Mouse (Mus musculus) spleen, adult 2 months (tissue): Measurements from ENCODE around the gene Pkn3. TPM values are rescaled to one million over a fixed set of nuclear protein-coding genes. Genes with fewer than 3 reads are reported as not detected.
A peak's percentile ranks its signal among the peaks of the same experiment; 100 is the strongest.

Experiments used
- DNase-seq, 2 experiments: peaks; one replicate each; pipeline versions ENCODE4 v3.0.0 to v3.0.0-alpha.2; 2012 to 2021; ENCODE audit warnings: low spot score in 2 of 2, low read depth in 1 of 2
- H3K27ac ChIP-seq: fragments of 200-500 bp; 2 replicates; pipeline ENCODE4 v1.5.1; 2012; ENCODE audit warnings: low read length, inconsistent platforms; ENCODE audit not compliant: insufficient read depth
- H3K27me3 ChIP-seq: fragments of 200-500 bp; 2 replicates; pipeline ENCODE4 v1.6.1; 2012; ENCODE audit warnings: mild to moderate bottlenecking, moderate library complexity, low read length, inconsistent platforms; ENCODE audit not compliant: control insufficient read depth, insufficient read depth
- H3K36me3 ChIP-seq: fragments of 200-500 bp; 2 replicates; pipeline ENCODE4 v1.6.1; 2012; ENCODE audit warnings: mild to moderate bottlenecking, low read length, inconsistent platforms; ENCODE audit not compliant: control insufficient read depth, insufficient read depth
- H3K4me1 ChIP-seq: fragments of 200-500 bp; 2 replicates; pipeline ENCODE4 v1.6.1; 2011; ENCODE audit warnings: inconsistent platforms; ENCODE audit not compliant: control insufficient read depth, insufficient read depth, insufficient read length
- H3K4me3 ChIP-seq: fragments of 200-500 bp; 2 replicates; pipeline ENCODE4 v1.5.1; 2011; ENCODE audit warnings: mild to moderate bottlenecking, inconsistent platforms; ENCODE audit not compliant: insufficient read depth, insufficient read length; ENCODE audit errors: extremely low read depth
- CTCF ChIP-seq: fragments of 200-500 bp; IDR thresholded peaks from 2 replicates; pipeline ENCODE4 v1.5.1; 2011; ENCODE audit warnings: mild to moderate bottlenecking, inconsistent platforms; ENCODE audit not compliant: insufficient read depth, insufficient read length, insufficient replicate concordance; ENCODE audit errors: extremely low read depth
- POLR2A ChIP-seq: fragments of 200-500 bp; IDR thresholded peaks from 2 replicates; pipeline ENCODE4 v1.6.1; 2011; ENCODE audit warnings: low read depth, low read length, inconsistent platforms
- whole genome bisulfite sequencing: fragments of 180-500 bp; shearing (Covaris S2); methylation state at CpG from one replicate; pipeline ENCODE4 v1.1.7; 2018; 5-methylcytosine and 5-hydroxymethylcytosine counted together
- polyA plus RNA-seq: library from polyadenylated mRNA; depleted of rRNA; stranded (reverse); fragments of >200 nt; gene quantifications from 2 replicates; pipeline ENCODE4 v1.2.3, GENCODE M21; 2012

Pkn3 gene
- polyA plus RNA-seq, 1 experiment = 4.6 TPM

DNA sequence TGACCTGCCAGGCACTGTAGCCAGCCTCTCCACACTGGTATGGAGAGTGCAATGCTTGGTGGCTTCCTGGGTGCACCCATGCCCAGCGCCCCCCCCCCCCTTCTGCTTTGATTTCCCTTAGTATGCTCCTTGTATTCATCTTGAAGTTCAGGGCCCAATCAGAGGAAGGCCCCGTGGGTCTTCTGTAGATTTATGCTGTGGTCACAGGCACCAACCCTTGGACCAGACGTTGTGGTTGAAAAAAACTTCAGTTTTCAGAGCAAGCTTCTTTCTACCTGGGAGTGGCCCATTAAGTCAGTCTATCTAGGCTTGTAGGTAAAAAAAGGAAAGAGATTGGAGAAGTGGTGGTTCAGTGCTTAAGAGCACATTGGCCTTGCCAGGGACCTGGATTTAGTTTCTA is 13.7 kb upstream of the Pkn3 start:
- no peak for DNase-seq
- no peaks in the 10 kb centered on the region for H3K27me3 ChIP-seq
- 10% methylated on average over 2 of the region's 3 CpGs for WGBS
- H3K27ac ChIP-seq = peak overlapping the region; percentile 19; the same call in 1 of the 2 replicates
- H3K4me1 ChIP-seq = peaks cover 4% of the 10 kb centered on the region; the same call in 1 of the 2 replicates
- H3K4me3 ChIP-seq = no peak overlapping the region
- TF ChIP-seq POLR2A (no peak), CTCF (no peak)
- peaks cover 2% of the 10 kb centered on the region for H3K36me3 ChIP-seq

DNA sequence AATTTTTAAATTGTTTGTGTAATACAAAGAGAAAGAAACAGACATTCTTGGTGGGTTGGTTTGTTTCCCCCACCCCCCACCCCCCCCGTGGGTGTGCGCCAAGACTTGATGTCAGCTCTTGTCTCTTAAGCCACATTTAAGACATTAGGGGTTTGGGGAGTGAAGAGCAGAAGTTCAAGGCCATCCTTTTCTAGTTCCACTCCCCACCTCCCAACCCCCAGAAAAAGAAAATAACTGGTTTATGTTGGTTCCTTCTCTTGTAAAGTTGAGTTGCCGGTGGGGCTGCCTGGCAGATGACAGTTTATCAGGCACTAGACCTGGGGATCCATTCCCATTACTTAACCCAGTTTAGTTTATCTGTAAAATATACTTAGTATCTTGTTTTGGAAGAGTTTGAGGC is 13.2 kb upstream of the Pkn3 start:
- Histone ChIP-seq H3K36me3 (peaks cover 5% of the 10 kb centered on the region), H3K4me3 (no peak overlapping the region), H3K27ac (no peak overlapping the region), H3K4me1 (peaks cover 4% of the 10 kb centered on the region; the same call in 1 of the 2 replicates), H3K27me3 (no peaks in the 10 kb centered on the region)
- no peak for TF ChIP-seq CTCF
- no peak for TF ChIP-seq POLR2A
- WGBS = 36% methylated on average over 3 of the region's 3 CpGs
- DNase-seq = no peak

DNA sequence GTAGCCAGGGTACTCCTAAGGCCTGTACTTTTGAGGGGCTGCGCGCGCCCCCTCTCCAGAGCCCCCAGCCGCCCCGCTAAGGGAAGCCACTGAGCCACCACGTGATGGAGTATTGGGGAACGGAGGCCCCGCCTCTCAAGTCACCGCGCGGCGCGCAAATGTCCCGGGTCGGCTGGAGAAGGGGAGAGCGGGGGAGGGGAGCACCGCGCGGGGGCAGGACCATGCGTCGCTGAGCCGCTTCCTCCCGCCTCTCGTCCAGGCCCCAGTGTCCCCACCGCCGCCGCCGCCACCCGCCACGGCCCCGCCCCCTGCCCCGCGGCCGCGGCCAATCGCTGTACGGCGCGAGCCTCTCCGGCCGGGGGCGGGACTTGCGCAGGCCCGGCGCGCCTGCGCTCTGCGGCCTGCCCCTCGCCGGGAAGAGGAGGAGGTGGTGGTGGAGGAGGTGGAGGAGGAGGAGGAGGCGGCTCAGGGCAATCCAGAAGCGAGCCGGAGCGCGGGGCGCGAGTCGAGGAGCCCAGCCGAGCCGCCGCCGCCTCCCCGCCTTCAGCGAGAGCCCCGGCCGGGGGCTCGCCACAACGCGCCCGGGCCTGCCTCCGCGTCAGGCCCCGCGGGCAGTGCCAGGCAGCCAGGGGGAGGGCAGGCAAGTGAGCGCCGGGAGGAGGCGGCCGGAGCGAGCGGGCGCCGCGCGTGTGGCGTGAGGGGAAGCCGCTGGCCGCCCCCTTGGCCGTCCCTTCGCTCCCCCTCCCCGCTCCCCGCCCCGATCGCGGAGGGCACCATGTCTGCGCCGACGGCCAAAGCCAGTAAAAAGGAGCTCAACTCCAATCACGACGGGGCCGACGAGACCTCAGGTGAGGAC is 11.2 kb upstream of the Pkn3 start:
- WGBS = 1% methylated on average over 37 of the region's 101 CpGs
- Histone ChIP-seq H3K27me3 (no peaks in the 10 kb centered on the region), H3K36me3 (peaks cover 10% of the 10 kb centered on the region), H3K4me3 (peak overlapping the region; percentile 96), H3K4me1 (peaks cover 4% of the 10 kb centered on the region; the same call in 1 of the 2 replicates), H3K27ac (peak overlapping the region; percentile 96)
- TF ChIP-seq POLR2A = peak; percentile 40; the same call in 1 of the 2 replicates
- no peak for TF ChIP-seq CTCF
- peak; percentile 83 to 96 for DNase-seq

DNA sequence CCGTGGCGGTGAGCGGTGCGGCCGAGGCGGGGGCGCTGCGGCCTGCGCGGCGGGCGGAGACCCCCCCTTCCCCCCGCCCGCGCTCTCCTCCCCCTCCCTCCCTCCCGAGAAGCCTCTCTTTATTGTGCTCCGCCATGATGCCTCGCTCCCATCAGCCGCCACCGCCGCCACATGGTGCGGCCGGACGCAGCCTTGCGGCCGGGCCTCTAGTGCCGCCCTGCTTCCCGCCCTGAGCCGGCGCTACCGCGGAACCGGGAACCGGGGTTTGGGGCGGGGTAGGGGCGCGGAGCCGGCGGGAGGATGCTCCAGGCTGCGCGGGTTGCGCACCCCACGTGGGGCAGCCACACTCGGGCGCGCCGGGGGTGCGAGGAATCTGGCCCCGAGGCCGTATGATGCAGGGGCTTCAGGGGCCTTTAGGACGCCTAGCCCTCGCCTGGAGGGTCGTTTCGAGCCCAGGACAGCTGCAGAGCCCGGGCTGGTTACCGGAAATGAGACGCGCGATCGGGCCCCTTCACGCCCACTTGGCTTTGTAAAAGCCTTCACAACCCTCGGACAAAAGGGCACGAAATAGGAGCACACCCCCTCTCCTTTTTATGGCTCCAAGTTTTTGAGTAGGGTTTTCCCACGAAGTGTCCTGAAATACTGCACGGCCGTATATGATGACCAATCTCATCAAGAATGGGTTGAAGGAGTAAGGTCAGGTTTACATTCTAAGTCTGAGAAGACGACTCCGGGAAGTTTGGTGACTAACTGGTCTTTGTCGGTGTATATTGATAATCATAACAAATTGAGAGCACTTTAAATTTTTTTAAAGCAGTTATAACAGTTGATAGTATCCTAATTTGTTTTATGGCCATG is 10.2 kb upstream of the Pkn3 start:
- H3K27me3 ChIP-seq = no peaks in the 10 kb centered on the region
- DNase-seq = peak in 1 of 2 experiments; percentile 47
- H3K4me3 ChIP-seq = peak overlapping the region; percentile 96
- no peak for TF ChIP-seq CTCF
- no peak for TF ChIP-seq POLR2A
- peaks cover 4% of the 10 kb centered on the region; the same call in 1 of the 2 replicates for H3K4me1 ChIP-seq
- H3K36me3 ChIP-seq = peaks cover 10% of the 10 kb centered on the region
- peak overlapping the region; percentile 96 for H3K27ac ChIP-seq
- under 1% methylated on average over 60 of the region's 69 CpGs for WGBS

DNA sequence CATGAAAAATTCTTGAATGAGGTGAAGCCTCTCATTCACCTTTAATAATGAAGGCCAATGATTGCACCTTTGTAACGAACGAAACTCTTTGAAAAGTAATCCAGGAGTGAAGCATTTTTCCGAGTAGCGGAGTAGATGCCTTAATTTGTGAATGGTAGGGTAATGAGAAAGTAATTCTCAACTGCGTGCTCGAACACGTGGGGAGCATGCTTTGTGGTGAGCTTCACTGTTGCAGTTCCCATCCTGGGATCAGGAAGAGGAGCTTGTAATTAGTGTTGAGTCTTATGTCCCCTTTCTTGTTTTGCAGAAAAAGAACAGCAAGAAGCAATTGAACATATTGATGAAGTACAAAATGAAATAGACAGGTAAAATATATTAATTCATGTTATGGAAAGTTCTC is 9.5 kb upstream of the Pkn3 start:
- H3K27ac ChIP-seq = no peak overlapping the region
- no peak for DNase-seq
- H3K36me3 ChIP-seq = peaks cover 12% of the 10 kb centered on the region
- TF ChIP-seq CTCF (no peak), POLR2A (no peak)
- H3K4me1 ChIP-seq = peaks cover 4% of the 10 kb centered on the region; the same call in 1 of the 2 replicates
- no peaks in the 10 kb centered on the region for H3K27me3 ChIP-seq
- WGBS = 17% methylated on average over 7 of the region's 7 CpGs
- no peak overlapping the region; the same call in 1 of the 2 replicates for H3K4me3 ChIP-seq

DNA sequence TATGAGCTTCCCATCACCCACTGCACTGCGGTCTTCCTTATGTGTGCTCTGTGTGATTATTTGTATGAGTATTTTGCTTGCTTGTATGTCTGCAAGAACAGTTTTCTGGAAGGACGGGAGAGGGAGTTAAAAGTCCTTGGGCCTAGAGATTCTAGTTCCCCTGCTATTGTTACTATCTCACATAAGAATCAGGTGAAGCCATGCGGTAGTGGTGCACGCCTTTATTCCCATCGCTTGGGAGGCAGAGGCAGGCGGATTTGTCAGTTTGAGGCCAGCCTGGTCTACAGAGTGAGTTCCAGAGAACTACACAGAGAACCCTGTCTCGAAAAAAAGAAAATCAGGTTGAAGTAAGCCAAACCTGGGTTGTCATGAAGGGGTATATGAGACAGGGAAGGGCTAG is 4.6 kb upstream of the Pkn3 start:
- DNase-seq = no peak
- WGBS = 87% methylated on average over 7 of the region's 7 CpGs

DNA sequence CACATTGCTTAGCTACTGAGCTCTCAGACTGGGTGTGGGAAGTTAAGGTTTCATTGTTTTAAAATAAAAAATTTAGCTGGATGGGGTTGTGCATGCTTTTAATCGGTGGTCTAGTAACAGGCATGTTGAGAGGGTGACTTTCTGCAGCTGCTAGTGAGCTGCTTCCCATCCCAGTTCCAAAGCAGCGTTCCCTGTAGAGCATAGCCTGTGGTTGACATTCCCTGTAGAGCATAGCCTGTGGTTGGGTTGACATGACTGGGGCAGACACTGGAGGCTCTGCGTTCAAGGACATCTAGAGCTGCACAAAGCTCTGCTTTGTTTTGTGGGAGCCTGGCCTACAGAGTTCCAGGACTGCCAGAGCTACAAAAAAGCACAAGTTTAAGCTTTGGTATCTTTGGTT is 4.2 kb upstream of the Pkn3 start:
- no peak overlapping the region for H3K27ac ChIP-seq
- peaks cover 13% of the 10 kb centered on the region for H3K36me3 ChIP-seq
- no peaks in the 10 kb centered on the region for H3K27me3 ChIP-seq
- WGBS = 88% methylated on average over 3 of the region's 3 CpGs
- H3K4me1 ChIP-seq = no peaks in the 10 kb centered on the region
- DNase-seq = no peak
- no peak overlapping the region for H3K4me3 ChIP-seq
- TF ChIP-seq CTCF (no peak), POLR2A (no peak)

More for the DNA sequence above, 4.6 kb upstream of the Pkn3 start:
- no peak overlapping the region for H3K27ac ChIP-seq
- H3K27me3 ChIP-seq = no peaks in the 10 kb centered on the region
- no peaks in the 10 kb centered on the region for H3K4me1 ChIP-seq
- peaks cover 13% of the 10 kb centered on the region for H3K36me3 ChIP-seq
- no peak overlapping the region for H3K4me3 ChIP-seq
- TF ChIP-seq CTCF = no peak
- no peak for TF ChIP-seq POLR2A
